Mouse (Mus musculus): ENCODE measurements around the gene Ctf2.
"Not testable (repeated sequence)": the region's sequence is repeated elsewhere in the genome, so short reads cannot be mapped to it uniquely, and the experiment has no call there.

Ctf2 gene

DNA sequence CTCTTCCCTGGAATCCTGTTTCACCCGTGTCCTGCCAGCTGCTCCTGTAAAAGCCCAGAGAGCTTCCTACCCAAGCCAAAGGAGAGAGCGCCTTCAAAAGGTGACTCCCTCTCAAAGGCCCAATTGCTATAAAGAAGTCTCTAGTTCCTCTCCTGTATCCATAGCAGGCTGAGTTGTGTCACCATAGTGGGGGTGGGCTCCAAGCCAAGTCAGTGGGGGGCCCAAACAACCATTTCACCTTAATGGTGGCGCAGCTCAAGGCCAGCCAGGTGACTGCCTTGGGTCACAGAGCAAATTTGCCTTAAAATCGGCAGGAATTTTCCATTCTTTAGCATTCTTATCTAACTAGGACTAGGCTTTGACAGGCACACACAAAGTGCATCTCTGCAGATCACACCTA is 17.1 kb downstream of the Ctf2 start:
- DNase-seq (ENCODE audit: low read depth, low spot score): no peak

DNA sequence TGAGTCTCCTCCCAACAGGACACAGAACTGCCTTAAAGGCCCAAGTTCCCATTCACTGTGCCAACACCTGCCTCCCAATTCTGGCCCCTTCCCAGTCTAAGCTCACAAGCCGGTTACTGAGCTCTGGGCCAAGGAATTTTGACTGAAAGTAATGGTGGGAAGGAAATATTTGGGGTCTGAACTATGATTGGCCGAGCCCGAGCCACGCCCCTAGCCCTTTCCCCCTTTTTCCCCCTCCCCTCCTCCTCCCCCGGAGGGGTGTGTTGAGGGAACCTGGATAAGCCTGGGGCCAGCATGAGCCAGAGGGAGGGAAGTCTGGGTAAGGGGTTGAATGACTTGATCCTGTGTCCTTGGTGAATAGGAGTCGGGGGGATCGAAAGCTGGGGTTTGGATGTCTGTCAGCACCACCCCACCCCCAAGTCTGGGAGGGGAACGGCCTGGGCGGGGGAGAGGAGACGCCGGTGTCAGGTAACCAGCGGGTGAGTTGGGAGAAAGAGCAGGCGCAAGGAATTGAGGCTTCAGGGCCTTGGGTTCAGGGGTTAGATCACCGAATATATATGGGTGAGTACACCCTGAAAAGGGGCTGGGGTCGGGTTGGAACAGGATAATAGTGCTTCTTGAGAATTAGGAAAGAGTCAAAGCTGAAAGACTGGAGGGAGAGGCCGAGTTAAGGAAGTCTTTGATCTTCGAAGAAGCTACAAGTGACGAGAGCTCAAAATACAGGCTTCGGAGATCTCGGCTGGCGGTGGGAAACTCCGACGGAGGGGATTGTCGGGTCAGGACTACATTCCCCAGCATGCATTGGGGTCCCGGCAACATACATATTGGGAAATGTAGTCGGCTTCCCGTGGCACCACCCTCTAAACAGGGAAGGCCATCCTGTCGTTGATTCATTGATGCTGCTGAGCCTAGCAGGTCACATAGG is 19.2 kb downstream of the Ctf2 start, which contains the start of gene Ctf1:
TSS of gene Ctf1 (plus strand) at position 276 of the 925 bp plus-strand sequence.
- peak; percentile 70 for DNase-seq (ENCODE audit: low read depth, low spot score)

GRCm38 (mm10) chr7:127711456-127711855 is 20.5 kb downstream of the Ctf2 start:
- no peak for DNase-seq (ENCODE audit: low read depth, low spot score)

DNA sequence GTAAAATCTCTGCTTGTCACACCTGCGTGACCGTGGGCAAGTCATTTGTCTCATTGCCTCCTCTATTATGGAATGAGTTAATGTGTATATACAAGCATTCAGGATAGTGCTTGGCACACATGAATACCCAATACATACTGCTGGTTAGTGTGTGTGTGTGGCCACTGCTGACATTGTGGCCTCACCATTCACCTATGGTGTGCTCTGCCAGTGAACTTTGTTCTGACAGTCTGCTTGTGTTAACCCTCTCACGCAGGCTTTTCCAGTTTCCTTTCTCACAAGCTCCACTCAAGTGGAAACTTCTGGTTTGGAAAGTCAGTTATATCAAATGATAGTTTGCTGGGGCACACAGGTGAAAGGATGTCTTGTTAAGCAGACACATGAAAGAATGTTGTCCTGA is 20.9 kb downstream of the Ctf2 start:
- DNase-seq (ENCODE audit: low read depth, low spot score): no peak

DNA sequence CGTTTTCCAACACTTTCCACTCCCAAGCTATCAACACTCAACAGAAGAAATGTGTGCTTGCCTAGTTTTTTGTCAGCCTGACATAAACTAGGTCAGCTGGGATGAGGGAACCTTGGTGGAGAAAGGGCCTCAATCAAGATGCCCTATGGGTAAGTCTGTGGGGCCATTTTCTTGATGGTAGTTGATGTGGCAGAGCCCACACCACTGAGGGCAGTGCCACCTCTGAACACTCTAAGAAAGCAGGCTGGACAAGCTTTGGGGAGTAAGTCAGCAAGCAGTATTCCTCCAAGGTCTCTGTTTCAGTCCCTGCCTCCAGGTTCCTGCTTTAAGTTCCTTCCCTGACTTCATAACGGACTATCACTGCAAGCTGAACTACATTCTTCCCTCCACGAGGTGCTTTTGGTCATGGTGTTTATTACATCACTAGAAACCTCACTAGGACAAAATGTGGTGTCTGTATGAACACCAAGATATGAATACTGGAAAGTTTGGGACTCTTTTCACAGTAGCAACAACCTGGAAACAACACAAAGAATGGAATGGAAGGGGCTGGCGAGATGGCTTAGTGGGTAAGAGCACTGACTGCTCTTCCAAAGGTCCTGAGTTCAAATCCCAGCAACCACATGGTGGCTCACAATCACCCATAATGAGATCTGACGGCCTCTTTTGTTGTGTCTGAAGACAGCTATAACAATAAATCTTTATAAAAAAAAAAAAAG is 22.5 kb downstream of the Ctf2 start:
- DNase-seq (ENCODE audit: low read depth, low spot score): peak; percentile 7

DNA sequence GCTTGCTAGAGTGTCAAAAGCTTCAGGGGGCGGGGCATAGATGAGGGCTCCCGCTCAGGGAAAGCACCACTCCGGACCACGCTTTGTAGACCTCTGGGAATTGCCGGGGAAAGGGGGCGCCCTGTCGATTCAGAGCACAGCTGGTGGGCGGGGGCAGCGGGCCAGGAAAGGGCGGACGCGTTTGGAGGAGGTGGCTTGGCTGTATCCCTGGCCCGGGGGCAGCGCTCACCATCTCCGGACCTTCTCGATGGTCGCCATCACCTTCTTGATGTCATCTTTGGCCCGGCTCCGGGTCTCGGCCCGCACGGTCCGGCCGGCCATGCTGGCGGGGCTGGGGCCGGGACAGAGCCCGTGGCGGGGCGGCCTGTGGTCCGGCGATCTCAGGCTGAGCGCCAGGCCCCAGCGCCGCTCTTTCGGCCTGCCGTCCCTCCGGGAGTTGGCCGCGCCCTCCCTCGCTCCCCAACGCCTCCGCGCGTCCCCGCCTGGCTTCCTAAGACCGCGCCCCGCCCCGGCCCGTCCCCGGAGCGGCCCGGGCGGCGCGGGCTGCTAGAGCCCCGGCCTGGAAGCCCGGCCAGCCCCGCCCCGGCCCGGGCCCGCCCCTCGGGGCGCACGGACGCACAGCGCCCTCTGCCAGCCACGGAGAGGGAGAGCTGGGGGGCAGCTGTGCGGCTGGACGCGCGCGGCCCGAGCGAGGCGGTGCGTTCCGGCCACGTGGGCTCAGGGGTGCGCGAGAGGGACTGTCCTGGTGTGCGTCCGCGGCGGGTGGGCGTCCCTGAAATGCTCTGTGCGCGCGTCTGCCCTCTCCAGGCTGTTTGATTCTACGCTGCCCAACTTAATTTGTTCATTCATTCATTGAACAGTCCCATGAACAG is 23.5 kb downstream of the Ctf2 start, which contains the start of gene Bcl7c:
TSS of gene Bcl7c (minus strand) at position 727 of the 872 bp plus-strand sequence.
- peak; percentile 82 for DNase-seq (ENCODE audit: low read depth, low spot score)

GRCm38 (mm10) chr7:127707957-127708206 is 24.1 kb downstream of the Ctf2 start:
- DNase-seq (ENCODE audit: low read depth, low spot score): no peak

DNA sequence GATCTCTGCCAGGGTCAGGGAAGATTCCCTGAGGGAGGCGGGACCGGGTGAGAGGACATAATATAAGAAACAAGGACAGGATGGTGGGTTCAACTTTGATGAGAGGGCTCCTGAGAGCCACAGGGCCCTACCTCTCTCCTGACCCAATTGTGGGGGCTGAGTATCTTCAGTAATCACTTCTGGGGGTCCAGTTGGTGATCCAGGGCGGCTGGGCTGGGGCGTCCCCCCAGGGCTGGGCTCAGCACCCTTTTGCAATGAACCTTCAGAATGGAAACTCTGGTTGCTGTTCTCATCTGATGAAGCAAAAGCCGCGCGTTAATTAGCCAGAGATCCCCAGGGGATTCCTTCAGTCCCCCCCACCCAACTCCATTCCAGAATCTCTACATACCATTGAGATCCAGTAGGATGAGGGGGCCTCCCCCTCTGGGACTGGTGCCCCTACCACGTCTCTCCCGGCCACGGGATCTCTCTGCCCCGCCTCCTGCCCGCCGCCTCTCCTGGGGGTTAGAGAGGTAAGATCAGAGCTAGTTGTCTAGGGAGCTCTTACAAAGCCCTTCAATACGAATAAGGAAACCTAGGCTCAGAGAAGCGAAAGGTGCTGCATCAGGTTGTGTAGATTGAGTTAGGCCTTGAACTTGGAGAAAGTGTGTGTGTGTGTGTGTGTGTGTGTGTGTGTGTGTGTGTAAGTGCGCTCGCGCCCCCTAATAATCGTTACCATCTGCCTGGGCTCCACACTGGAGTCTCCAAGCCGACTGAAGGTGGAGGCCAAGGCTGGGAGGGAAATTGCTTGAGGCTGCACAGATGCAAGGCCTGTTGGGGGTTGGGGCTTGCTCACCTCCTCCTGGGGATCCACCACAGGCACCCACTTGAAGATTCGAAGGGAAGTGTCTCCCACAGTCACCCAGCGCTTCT is 24.7 kb downstream of the Ctf2 start:
- DNase-seq (ENCODE audit: low read depth, low spot score): peak; percentile 8

DNA sequence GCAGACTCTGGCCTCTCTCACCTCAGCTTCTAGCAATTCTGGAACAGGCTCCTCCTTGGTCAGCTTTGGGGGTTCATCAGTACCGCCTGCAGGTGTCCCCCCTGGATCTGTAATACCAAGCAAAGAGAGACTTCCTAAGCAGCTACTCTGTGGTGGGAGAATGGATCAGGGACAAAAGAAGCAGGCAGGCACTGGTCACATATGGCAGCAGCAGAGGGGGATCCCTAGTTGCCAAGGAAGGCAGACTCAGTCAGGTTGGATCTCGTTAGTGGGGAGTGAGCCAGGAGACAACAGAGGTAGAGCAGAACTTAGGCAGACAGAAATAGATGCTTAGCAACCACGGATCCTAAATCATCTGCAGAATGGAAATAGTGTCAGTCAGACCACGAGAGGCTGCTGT is 26.3 kb downstream of the Ctf2 start:
- no peak for DNase-seq (ENCODE audit: low read depth, low spot score)

DNA sequence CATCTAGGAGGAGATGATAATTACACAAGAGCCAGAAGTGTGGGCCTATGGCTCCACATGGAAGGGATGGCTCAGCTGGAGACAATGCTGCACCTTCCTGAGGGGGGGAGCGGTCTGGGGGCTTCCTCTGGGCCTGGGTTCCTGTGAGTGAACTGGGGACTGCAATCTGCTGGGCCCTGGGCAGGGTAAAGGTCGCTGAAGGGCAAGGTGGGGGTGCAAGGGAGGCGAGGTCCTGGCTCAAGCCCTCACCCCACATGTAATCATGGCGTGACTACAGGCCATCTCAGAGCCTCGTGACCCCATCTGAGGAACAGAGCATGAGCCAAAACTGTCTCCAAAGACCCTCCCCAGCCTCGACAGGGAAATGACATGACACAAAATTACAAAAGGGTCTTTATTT is 27.4 kb downstream of the Ctf2 start:
- DNase-seq (ENCODE audit: low read depth, low spot score): no peak

GRCm38 (mm10) chr7:127703561-127704178 is 28.3 kb downstream of the Ctf2 start:
- DNase-seq (ENCODE audit: low read depth, low spot score): no peak

GRCm38 (mm10) chr7:127700712-127701331 is 31.1 kb downstream of the Ctf2 start:
- DNase-seq (ENCODE audit: low read depth, low spot score): no peak

DNA sequence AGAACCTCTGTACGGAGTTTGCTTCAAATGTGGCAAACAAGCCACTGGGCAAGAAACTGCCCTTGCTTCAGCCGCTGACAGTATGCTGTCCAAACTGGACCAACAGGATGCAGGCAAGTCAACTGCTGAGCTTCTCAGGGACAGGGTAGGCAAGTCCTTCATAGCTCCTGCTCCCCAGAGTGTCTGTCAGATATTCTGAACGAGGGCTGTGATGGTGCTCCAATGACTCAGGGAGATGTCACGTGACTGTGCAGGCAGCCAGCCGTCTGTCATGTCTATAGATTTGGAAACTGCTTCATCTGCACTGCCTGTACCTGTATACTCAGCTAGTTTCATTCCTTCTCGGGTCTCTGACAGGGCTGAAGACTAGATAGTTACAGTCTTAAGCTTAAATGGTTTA is 33.0 kb downstream of the Ctf2 start:
- DNase-seq (ENCODE audit: low read depth, low spot score): no peak

GRCm38 (mm10) chr7:127693730-127694129 is 38.2 kb downstream of the Ctf2 start:
- DNase-seq (ENCODE audit: low read depth, low spot score): not testable (repeated sequence)

DNA sequence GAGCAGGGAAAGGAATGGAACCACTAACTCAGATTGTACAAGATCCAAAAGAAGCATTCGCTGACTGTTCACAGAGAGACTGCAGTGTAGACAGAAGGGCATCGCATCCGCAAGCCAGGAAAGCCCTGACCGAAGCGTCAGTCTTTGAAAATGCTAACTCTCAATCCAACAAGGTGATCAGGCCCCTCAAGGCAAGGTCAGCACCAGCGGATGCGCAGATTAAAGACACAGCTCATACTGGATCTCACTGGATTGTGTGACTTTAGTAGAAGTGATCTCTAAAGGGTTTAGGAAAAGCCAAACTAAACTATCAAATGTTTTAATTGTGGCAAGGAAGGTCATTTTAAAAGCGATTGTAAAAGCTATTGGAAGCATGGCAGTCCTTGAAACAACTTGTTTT is 38.7 kb downstream of the Ctf2 start:
- DNase-seq (ENCODE audit: low read depth, low spot score): no peak

DNA sequence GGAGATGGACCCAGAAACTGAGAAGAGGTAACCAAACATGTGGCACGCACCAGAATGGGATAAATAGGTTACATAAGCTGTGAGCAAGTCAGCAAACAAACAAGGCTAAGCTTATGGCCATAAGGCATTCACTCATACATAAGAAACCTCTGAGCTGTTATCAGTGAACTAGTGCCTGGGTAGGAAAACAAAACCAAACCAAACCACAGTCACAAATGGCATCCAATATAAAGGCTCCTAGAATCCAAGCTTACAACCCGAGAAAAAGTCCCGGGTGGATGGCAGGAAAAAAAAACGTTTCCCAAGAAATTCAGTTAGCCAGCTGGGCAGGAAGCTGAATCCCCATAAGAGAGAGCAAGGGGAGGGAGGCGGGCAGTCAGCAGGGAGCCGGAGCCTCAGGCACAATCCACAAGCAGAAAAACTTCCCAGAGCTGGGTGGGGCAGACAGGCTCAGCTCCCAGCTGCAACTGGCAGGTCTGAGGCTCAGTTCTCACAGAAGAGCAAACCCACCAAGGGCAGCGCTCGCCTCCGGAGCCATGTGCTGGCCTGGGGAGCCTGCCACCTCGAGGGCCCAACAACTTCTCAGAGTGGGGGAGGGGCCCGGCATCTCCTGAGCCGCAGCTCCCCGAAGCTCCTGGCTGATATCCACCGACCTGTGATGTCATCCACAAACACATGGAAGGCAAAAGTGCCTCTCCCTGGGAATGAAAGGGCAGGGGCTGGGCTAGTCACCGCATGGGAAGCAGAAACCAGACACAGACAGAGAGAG is 40.6 kb downstream of the Ctf2 start:
- DNase-seq (ENCODE audit: low read depth, low spot score): no peak

DNA sequence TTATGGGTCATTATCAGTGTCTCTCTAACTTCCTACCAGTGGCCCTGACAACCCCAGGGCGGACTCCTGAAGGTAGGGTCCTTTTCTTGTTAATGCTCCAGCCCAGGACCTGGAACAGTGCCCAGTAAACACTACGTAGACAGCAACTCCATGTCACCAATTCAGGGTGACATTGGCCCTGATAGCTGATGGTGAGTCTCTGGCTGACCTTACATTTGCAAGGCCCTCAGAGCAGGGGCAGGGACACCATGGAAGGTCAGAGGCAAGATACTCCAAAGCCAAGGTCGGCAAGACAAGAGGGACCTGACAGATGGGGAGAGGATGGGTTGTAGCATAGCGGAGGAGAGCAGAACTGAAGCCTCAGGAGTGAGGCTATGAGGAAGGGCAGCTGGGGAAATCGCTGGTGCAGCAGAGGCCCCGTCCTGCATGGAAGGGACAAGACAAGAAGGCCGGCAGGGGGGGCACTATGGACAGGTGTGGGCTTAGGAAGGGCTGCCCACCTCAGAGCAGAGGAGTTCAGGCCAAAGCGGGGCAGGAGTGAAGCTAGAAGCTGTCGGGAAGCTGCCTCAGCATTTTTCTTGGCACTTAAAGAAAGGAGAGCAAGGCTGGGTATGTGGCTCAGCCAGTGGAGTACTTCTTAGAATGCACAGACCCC is 42.2 kb downstream of the Ctf2 start:
- no peak for DNase-seq (ENCODE audit: low read depth, low spot score)

GRCm38 (mm10) chr7:127688935-127689334 is 43.0 kb downstream of the Ctf2 start:
- DNase-seq (ENCODE audit: low read depth, low spot score): no peak

All from CD4-positive, CD25-positive, alpha-beta regulatory T cell, adult 2 months (primary cell).